Mouse (Mus musculus) heart, embryonic 15.5 days (tissue): Measurements from ENCODE around the gene Gatad2b. TPM values are rescaled to one million over a fixed set of nuclear protein-coding genes. Genes with fewer than 3 reads are reported as not detected.

Experiments used
- ATAC-seq: fragments of 200-750 bp; cut with Nextera tagmentation; replicated peaks from 2 replicates; pipeline ENCODE4 v1.8.0; 2017; ENCODE audit warnings: low read depth, moderate TSS enrichment; ENCODE audit not compliant: insufficient number of reproducible peaks, insufficient read depth, low FRiP score
- H3K27ac ChIP-seq: fragments of 300-500 bp; sonication (generic); 2 replicates; pipeline ENCODE4 v1.5.1; 2015; ENCODE audit warnings: mild to moderate bottlenecking, inconsistent platforms
- H3K27me3 ChIP-seq: fragments of 300-500 bp; sonication (generic); 2 replicates; pipeline ENCODE4 v1.6.1; 2015; ENCODE audit warnings: inconsistent platforms
- H3K36me3 ChIP-seq: fragments of 300-500 bp; sonication (generic); 2 replicates; pipeline ENCODE4 v1.6.1; 2015; ENCODE audit warnings: mild to moderate bottlenecking, inconsistent platforms
- H3K4me1 ChIP-seq: fragments of 300-500 bp; sonication (generic); replicated peaks from 2 replicates; pipeline ENCODE4 v1.6.1; 2015; ENCODE audit warnings: inconsistent platforms
- H3K4me2 ChIP-seq: fragments of 300-500 bp; sonication (generic); 2 replicates; pipeline ENCODE4 v1.6.1; 2015; ENCODE audit warnings: inconsistent platforms, mild to moderate bottlenecking, moderate library complexity
- H3K4me3 ChIP-seq: fragments of 300-500 bp; sonication (generic); 2 replicates; pipeline ENCODE4 v1.5.1; 2015; ENCODE audit warnings: mild to moderate bottlenecking, inconsistent platforms
- H3K9ac ChIP-seq: fragments of 300-500 bp; sonication (generic); 2 replicates; pipeline ENCODE4 v1.6.1; 2015; ENCODE audit warnings: mild to moderate bottlenecking, inconsistent platforms
- H3K9me3 ChIP-seq: fragments of 300-500 bp; sonication (generic); replicated peaks from 2 replicates; pipeline ENCODE4 v1.6.1; 2016; ENCODE audit warnings: inconsistent platforms
- WGBS: fragments of 180-500 bp; shearing (Covaris S2); methylation state at CpG from one replicate; pipeline ENCODE4 v1.1.7; 2015; ENCODE audit warnings: mixed read lengths; 5-methylcytosine and 5-hydroxymethylcytosine counted together
- polyA plus RNA-seq: library from polyadenylated mRNA; unstranded; fragments of >200 nt; fragmentation: Nextera tagmentation; extraction: Ambion mirVana; gene quantifications from 2 replicates; pipeline ENCODE4 v1.2.1, GENCODE M21; 2015

Gene Gatad2b
- polyA plus RNA-seq, 1 experiment from 2014 or later = 7.1 TPM

GRCm38 (mm10) chr3:90367001-90367632 lies 74.1 kb downstream of the Gatad2b start:
- Histone ChIP-seq H3K9ac (no peak overlapping the region), H3K9me3 (no peaks in the 10 kb centered on the region), H3K27ac (no peak overlapping the region), H3K27me3 (no peaks in the 10 kb centered on the region), H3K4me2 (no peak overlapping the region), H3K4me1 (no peaks in the 10 kb centered on the region), H3K36me3 (peaks cover 1% of the 10 kb centered on the region; the same call in 1 of the 2 replicates), H3K4me3 (no peak overlapping the region)
- ATAC-seq = no peak
- WGBS = 79% methylated on average over 5 of the region's 5 CpGs

- Histone ChIP-seq H3K27ac (no peak overlapping the region), H3K9ac (no peak overlapping the region), H3K27me3 (no peaks in the 10 kb centered on the region), H3K36me3 (no peaks in the 10 kb centered on the region), H3K4me2 (no peak overlapping the region), H3K9me3 (no peaks in the 10 kb centered on the region), H3K4me1 (no peaks in the 10 kb centered on the region), H3K4me3 (no peak overlapping the region)
- no peak for ATAC-seq
- WGBS = 26% methylated on average over 2 of the region's 2 CpGs
These were observed 76.1 kb downstream of the Gatad2b start for GRCm38 (mm10) chr3:90369041-90369440.

GRCm38 (mm10) chr3:90371857-90372256 lies 78.9 kb downstream of the Gatad2b start:
- Histone ChIP-seq H3K27ac (no peak overlapping the region), H3K9me3 (no peaks in the 10 kb centered on the region), H3K36me3 (no peaks in the 10 kb centered on the region), H3K4me1 (no peaks in the 10 kb centered on the region), H3K9ac (no peak overlapping the region), H3K4me2 (no peak overlapping the region), H3K4me3 (no peak overlapping the region), H3K27me3 (no peaks in the 10 kb centered on the region)
- WGBS = 72% methylated on average over 7 of the region's 7 CpGs
- no peak for ATAC-seq

GRCm38 (mm10) chr3:90372817-90373216 lies 79.8 kb downstream of the Gatad2b start:
- no peak; the same call in 1 of the 2 replicates for ATAC-seq
- Histone ChIP-seq H3K4me2 (no peak overlapping the region), H3K4me3 (no peak overlapping the region), H3K27me3 (no peaks in the 10 kb centered on the region), H3K36me3 (no peaks in the 10 kb centered on the region), H3K9me3 (no peaks in the 10 kb centered on the region), H3K9ac (no peak overlapping the region), H3K4me1 (no peaks in the 10 kb centered on the region), H3K27ac (no peak overlapping the region)
- WGBS = 48% methylated on average over 5 of the region's 5 CpGs

- Histone ChIP-seq H3K4me2 (no peak overlapping the region), H3K9me3 (no peaks in the 10 kb centered on the region), H3K9ac (no peak overlapping the region), H3K4me1 (no peaks in the 10 kb centered on the region), H3K4me3 (no peak overlapping the region), H3K36me3 (no peaks in the 10 kb centered on the region), H3K27me3 (no peaks in the 10 kb centered on the region), H3K27ac (no peak overlapping the region)
- ATAC-seq = no peak
- WGBS = 24% methylated on average over 4 of the region's 4 CpGs
These were observed 80.6 kb downstream of the Gatad2b start for GRCm38 (mm10) chr3:90373432-90374028.

GRCm38 (mm10) chr3:90374368-90374767 lies 81.4 kb downstream of the Gatad2b start:
- WGBS = 65% methylated on average over 4 of the region's 4 CpGs

GRCm38 (mm10) chr3:90375562-90376246 lies 82.7 kb downstream of the Gatad2b start:
- H3K27me3 ChIP-seq = no peaks in the 10 kb centered on the region
- H3K4me1 ChIP-seq = no peaks in the 10 kb centered on the region
- H3K4me3 ChIP-seq = no peak overlapping the region
- H3K36me3 ChIP-seq = no peaks in the 10 kb centered on the region
- no peak overlapping the region for H3K27ac ChIP-seq
- WGBS = 65% methylated on average over 3 of the region's 3 CpGs
- no peak for ATAC-seq
- no peaks in the 10 kb centered on the region for H3K9me3 ChIP-seq
- no peak overlapping the region for H3K9ac ChIP-seq
- H3K4me2 ChIP-seq = no peak overlapping the region

More at GRCm38 (mm10) chr3:90374368-90374767, 81.4 kb downstream of the Gatad2b start:
- Histone ChIP-seq H3K36me3 (no peaks in the 10 kb centered on the region), H3K4me3 (no peak overlapping the region), H3K9me3 (no peaks in the 10 kb centered on the region), H3K9ac (no peak overlapping the region), H3K4me2 (no peak overlapping the region), H3K4me1 (no peaks in the 10 kb centered on the region), H3K27me3 (no peaks in the 10 kb centered on the region), H3K27ac (no peak overlapping the region)
- ATAC-seq = no peak

GRCm38 (mm10) chr3:90376247-90376585 lies 83.2 kb downstream of the Gatad2b start:
- no peaks in the 10 kb centered on the region for H3K27me3 ChIP-seq
- WGBS = 69% methylated on average over 1 of the region's 1 CpGs
- H3K4me3 ChIP-seq = no peak overlapping the region
- no peaks in the 10 kb centered on the region for H3K9me3 ChIP-seq
- no peaks in the 10 kb centered on the region for H3K4me1 ChIP-seq
- no peak overlapping the region for H3K27ac ChIP-seq
- no peak overlapping the region for H3K9ac ChIP-seq
- H3K36me3 ChIP-seq = no peaks in the 10 kb centered on the region
- H3K4me2 ChIP-seq = no peak overlapping the region
- ATAC-seq = no peak; the same call in 1 of the 2 replicates

GRCm38 (mm10) chr3:90378496-90378895 lies 85.5 kb downstream of the Gatad2b start:
- H3K4me1 ChIP-seq = no peaks in the 10 kb centered on the region
- H3K36me3 ChIP-seq = no peaks in the 10 kb centered on the region
- 78% methylated on average over 5 of the region's 5 CpGs for WGBS
- no peak for ATAC-seq
- no peaks in the 10 kb centered on the region for H3K9me3 ChIP-seq
- H3K4me2 ChIP-seq = no peak overlapping the region
- H3K4me3 ChIP-seq = no peak overlapping the region
- H3K27me3 ChIP-seq = no peaks in the 10 kb centered on the region
- no peak overlapping the region for H3K27ac ChIP-seq
- H3K9ac ChIP-seq = no peak overlapping the region

- Histone ChIP-seq H3K4me3 (no peak overlapping the region), H3K4me2 (no peak overlapping the region), H3K27me3 (no peaks in the 10 kb centered on the region), H3K4me1 (no peaks in the 10 kb centered on the region), H3K9ac (no peak overlapping the region), H3K36me3 (peaks cover 3% of the 10 kb centered on the region; the same call in 1 of the 2 replicates), H3K27ac (no peak overlapping the region), H3K9me3 (no peaks in the 10 kb centered on the region)
- 67% methylated on average over 11 of the region's 11 CpGs for WGBS
- no peak for ATAC-seq
These were observed 88.7 kb downstream of the Gatad2b start for GRCm38 (mm10) chr3:90381727-90382126.

- H3K36me3 ChIP-seq = peaks cover 3% of the 10 kb centered on the region; the same call in 1 of the 2 replicates
- WGBS = 87% methylated on average over 4 of the region's 4 CpGs
- no peak for ATAC-seq
- H3K27me3 ChIP-seq = 0 out of 2 replicates have a peak, but pooled peaks cover 6% of the 10 kb centered on the region
- peaks cover 19% of the 10 kb centered on the region for H3K4me1 ChIP-seq
- H3K9ac ChIP-seq = no peak overlapping the region
- H3K4me3 ChIP-seq = no peak overlapping the region
- H3K4me2 ChIP-seq = no peak overlapping the region
- no peaks in the 10 kb centered on the region for H3K9me3 ChIP-seq
- no peak overlapping the region for H3K27ac ChIP-seq
These were observed 90.7 kb downstream of the Gatad2b start for GRCm38 (mm10) chr3:90383690-90384089.
